Mouse (Mus musculus): Measurements from ENCODE around the gene Spns3. TPM values are rescaled to one million over a fixed set of nuclear protein-coding genes. Genes with fewer than 3 reads are reported as not detected.
A peak's percentile ranks its signal among the peaks of the same experiment; 100 is the strongest.

Gene Spns3
- polyA plus RNA-seq, 1 experiment from 2014 or later: 0.35 TPM

DNA sequence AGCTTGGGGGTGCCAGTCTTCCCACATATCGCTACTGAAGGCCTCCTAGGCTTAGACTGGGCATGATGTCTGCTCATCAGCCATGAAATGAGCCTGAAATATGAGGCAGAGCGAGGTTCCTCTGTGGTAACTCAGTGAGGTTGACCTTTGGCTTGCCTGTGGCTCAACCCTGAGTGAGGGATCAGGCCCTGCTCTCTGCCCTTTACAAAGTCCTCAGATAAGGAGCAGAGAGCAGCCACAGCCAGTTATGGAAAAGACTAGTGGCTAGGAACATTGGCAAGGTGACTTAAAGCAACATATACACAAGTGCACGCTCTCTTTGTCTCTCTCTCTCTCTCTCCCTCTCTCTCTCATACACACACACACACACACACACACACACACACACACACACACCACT lies 75.4 kb downstream of the Spns3 start:
- H3K27ac ChIP-seq: no peak overlapping the region
- no peaks in the 10 kb centered on the region for H3K36me3 ChIP-seq
- H3K4me1 ChIP-seq: peaks cover 48% of the 10 kb centered on the region
- H3K27me3 ChIP-seq: no peaks in the 10 kb centered on the region
- whole genome bisulfite sequencing: 55% methylated on average over 3 of the region's 3 CpGs
- no peak overlapping the region for H3K9ac ChIP-seq
- ATAC-seq (replicated peaks; ENCODE audit: low FRiP score): no peak
- H3K9me3 ChIP-seq (replicated peaks): no peaks in the 10 kb centered on the region
- no peak overlapping the region for H3K4me2 ChIP-seq
- no peak overlapping the region for H3K4me3 ChIP-seq (replicated peaks)

DNA sequence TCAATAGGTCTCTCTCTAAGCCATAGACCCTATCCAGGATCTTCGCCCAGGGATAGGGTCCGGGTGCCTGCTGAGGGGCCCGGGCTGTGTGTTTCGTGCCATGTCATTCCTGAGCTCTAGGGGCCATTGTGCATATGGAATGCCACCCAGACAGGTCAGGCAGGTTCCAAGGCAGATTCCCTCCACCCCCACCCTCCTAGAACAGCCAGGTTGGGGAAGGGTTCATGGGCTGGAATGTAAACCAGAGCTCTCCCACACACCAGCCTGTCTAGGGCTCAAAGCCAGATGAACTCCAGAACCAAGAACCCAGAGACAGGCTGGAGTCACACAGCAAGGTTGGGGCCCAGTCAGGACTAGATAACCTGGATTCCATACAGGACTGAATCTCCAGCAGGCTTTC lies 76.8 kb downstream of the Spns3 start:
- H3K4me3 ChIP-seq (replicated peaks): no peak overlapping the region
- 74% methylated on average over 4 of the region's 4 CpGs for WGBS
- ATAC-seq (replicated peaks; ENCODE audit: low FRiP score): 0 out of 2 replicates have a peak, but pooled peaks have one; percentile 33
- H3K4me2 ChIP-seq: no peak overlapping the region
- H3K4me1 ChIP-seq: peaks cover 58% of the 10 kb centered on the region
- no peaks in the 10 kb centered on the region for H3K27me3 ChIP-seq
- peak overlapping the region; percentile 61 for H3K27ac ChIP-seq
- H3K9me3 ChIP-seq (replicated peaks): no peaks in the 10 kb centered on the region
- H3K9ac ChIP-seq: no peak overlapping the region
- H3K36me3 ChIP-seq: no peaks in the 10 kb centered on the region

DNA sequence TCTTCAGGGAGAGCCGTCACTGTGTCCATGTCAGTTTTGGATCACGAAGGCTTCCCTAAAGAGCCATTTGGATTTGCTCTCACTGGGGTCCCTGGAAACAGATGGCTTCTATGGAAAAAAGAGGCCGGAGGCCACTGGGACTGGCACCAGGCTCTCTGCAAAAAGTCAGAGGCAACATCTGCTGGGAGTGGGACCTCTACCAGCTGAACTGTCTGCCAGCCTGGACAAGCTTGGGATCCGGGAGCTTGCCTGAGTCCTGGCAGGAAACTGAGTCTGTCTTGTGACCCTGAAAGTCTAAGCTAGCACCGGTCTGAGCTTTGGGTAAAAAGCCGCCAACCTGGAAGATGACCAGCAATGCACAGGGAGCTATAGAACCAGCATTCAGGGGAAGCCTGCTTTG lies 78.9 kb downstream of the Spns3 start:
- Histone ChIP-seq H3K9ac (no peak overlapping the region), H3K36me3 (no peaks in the 10 kb centered on the region), H3K4me2 (no peak overlapping the region), H3K4me3 (replicated peaks) (no peak overlapping the region), H3K27me3 (no peaks in the 10 kb centered on the region), H3K4me1 (peaks cover 59% of the 10 kb centered on the region), H3K9me3 (replicated peaks) (no peaks in the 10 kb centered on the region), H3K27ac (no peak overlapping the region)
- ATAC-seq (replicated peaks; ENCODE audit: low FRiP score): no peak
- 91% methylated on average over 6 of the region's 6 CpGs for WGBS

DNA sequence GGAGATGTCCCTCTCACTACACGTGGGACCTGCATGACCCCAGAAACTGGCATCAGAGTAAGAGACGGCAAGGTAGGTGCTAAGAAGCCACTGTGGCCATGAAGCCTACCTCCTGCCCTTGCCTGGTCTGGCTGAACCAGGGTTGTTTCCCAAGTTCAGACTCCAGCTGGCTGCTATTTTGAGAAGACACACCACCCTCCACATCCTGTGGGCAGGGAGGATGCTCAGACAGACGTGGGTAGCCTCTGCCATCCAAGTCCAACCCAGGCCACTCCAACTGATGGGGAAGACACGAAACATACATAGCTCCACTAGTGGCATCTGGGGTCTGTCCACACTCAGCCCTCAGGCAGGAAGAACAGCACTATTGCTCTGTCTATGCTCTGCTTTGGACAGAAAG lies 80.3 kb downstream of the Spns3 start:
- 59% methylated on average over 4 of the region's 4 CpGs for WGBS
- no peak for ATAC-seq (replicated peaks; ENCODE audit: low FRiP score)
- Histone ChIP-seq H3K9me3 (replicated peaks) (no peaks in the 10 kb centered on the region), H3K9ac (no peak overlapping the region), H3K27me3 (no peaks in the 10 kb centered on the region), H3K4me2 (no peak overlapping the region), H3K36me3 (no peaks in the 10 kb centered on the region), H3K4me3 (replicated peaks) (no peak overlapping the region), H3K27ac (peak overlapping the region; percentile 81), H3K4me1 (peaks cover 71% of the 10 kb centered on the region)

DNA sequence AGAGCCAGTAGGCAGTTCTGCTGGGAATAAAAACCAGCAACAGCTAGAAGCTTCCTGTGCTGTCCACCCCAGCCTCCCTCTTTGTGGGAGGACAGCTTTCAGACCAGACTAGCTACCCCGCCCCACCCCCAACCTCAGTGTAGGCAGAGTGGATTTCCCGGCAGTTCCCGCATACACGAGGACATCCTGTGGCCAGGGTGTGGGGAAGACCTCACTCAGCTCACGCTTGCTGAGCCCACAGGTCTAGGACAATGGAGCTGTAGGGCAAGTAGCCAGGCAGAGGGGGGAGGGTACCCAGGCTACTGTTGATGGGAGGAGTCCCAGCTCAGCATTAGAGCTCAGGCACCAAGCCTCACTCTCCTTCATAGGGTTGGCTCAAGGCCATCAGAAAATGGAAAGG lies 81.1 kb downstream of the Spns3 start:
- Histone ChIP-seq H3K9ac (no peak overlapping the region), H3K4me3 (replicated peaks) (no peak overlapping the region), H3K36me3 (no peaks in the 10 kb centered on the region), H3K27ac (peak overlapping the region; percentile 81), H3K9me3 (replicated peaks) (no peaks in the 10 kb centered on the region), H3K4me2 (no peak overlapping the region), H3K27me3 (no peaks in the 10 kb centered on the region), H3K4me1 (peaks cover 75% of the 10 kb centered on the region)
- WGBS: 18% methylated on average over 5 of the region's 5 CpGs
- ATAC-seq (replicated peaks; ENCODE audit: low FRiP score): peak; percentile 64

DNA sequence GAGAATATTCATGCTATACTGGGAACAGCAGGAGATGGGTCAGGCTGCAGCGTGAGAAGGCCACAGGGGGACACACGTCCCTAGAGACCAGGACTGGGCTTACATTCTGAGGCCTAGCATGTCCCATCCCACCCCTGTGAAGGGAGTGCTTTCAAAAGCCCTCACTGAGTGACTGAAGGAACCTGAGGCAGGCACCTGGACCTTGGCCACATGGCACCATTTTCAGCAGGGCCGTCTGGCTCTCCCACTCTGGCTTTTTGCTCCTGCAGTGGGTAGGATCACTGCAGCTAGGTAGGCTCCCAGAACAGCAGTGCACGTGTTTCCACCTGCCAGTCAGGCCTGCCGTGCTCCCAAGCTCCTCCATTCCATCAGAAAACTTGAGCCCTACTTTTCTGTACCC lies 81.8 kb downstream of the Spns3 start:
- Histone ChIP-seq H3K4me1 (peaks cover 71% of the 10 kb centered on the region), H3K4me3 (replicated peaks) (no peak overlapping the region), H3K27me3 (no peaks in the 10 kb centered on the region), H3K9me3 (replicated peaks) (no peaks in the 10 kb centered on the region), H3K4me2 (no peak overlapping the region), H3K36me3 (no peaks in the 10 kb centered on the region), H3K9ac (no peak overlapping the region), H3K27ac (peak overlapping the region; percentile 81)
- no peak for ATAC-seq (replicated peaks; ENCODE audit: low FRiP score)
- 73% methylated on average over 5 of the region's 5 CpGs for WGBS

DNA sequence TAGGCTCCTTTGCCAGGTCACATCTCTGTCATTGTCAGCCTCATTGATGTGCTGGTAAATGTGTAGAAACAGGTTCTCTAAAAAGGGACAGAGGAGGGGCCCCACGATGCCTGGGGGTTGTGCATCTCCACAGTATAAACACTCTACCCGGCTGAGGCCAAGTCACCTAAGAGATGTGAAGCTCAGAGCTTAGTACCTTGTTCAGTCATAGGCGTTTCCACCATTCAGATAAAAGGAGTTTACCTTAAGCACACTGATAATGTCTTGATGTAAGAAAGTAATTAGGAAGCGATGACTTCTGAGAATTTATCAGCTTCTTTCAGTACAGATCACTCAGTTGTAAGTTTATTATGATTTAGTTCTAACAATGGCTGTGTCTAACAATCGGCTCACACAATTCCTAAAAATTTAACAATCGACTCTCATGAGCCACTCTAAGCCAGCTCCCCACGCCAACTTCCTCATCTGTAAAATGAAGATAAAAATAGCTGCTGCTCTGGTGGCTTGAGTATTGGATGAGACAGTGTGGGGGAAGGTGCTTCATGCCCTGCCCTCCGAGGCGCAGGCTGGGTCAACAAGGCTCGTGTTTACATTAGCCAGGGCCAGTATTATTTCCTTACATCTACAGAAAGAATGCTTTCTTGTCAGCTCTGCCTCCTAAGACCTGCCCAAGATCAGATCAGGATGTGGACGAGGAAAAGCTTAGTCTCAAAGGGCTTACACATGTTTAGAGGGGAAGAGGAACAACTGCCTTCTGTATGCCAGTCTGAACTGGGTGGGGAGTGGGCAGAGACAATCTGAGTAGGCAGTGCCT lies 83.4 kb downstream of the Spns3 start:
- Histone ChIP-seq H3K4me1 (peaks cover 63% of the 10 kb centered on the region), H3K27me3 (no peaks in the 10 kb centered on the region), H3K4me3 (replicated peaks) (no peak overlapping the region), H3K9me3 (replicated peaks) (no peaks in the 10 kb centered on the region), H3K9ac (no peak overlapping the region), H3K4me2 (no peak overlapping the region), H3K36me3 (no peaks in the 10 kb centered on the region), H3K27ac (peak overlapping the region; percentile 64)
- ATAC-seq (replicated peaks; ENCODE audit: low FRiP score): no peak; the same call in 1 of the 2 replicates
- 26% methylated on average over 11 of the region's 11 CpGs for WGBS

DNA sequence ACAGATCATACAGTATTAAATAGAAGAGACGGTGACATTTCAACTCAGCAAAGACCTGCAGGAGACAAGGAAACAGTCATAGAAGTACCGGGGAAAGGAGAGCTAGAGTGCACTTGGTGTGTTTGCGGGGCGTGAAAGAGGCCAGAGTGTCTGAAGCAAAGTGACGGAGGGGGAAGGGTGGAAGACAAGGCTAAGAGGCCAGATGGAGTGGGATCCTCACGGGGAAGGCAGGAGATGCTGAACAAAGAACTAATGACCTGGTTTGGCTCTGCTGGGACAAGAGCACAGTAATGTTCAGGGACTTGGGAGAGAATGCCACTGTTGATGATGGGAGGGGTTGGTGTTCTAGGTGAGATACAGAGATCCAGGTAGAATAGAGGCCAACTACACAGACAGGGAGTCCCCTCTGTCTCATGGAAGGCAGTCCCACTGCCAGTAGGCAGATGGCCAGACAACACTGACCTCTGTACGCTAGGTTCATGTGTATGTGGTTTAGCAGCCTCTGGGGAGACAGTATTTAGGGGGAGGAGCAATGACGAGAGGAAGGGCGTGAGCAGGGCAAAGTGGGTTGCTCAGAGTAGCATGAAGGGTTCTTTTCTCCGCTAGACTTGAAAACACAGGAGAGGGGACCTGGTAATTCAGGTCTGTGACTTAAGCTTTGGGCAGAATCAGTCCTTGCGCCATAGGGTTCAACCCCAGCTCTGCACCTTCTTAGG lies 84.2 kb downstream of the Spns3 start:
- Histone ChIP-seq H3K4me3 (replicated peaks) (no peak overlapping the region), H3K4me2 (no peak overlapping the region), H3K9ac (no peak overlapping the region), H3K36me3 (no peaks in the 10 kb centered on the region), H3K9me3 (replicated peaks) (no peaks in the 10 kb centered on the region), H3K27ac (peak overlapping the region; percentile 64), H3K27me3 (no peaks in the 10 kb centered on the region), H3K4me1 (peaks cover 61% of the 10 kb centered on the region)
- 45% methylated on average over 11 of the region's 11 CpGs for WGBS
- ATAC-seq (replicated peaks; ENCODE audit: low FRiP score): no peak

DNA sequence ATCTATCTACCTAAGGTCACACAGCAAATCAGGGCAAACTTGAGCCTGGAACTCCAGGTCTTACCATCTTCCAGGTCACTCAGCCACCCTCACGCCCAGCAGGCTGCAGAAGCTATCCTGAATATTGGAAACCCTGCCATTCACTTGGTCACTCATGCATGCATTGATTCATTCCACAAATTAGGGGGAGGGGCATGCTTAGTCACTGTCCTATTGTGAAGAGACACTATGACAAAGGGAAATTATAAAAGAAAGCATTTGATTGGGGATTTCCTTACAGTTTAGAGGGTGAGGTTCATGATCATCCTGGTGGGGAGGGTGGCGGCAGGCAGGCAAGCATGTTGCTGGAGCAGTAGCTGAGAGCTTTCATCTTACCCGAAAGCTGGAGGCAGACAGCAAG lies 85.5 kb downstream of the Spns3 start:
- no peaks in the 10 kb centered on the region for H3K9me3 ChIP-seq (replicated peaks)
- 65% methylated on average over 3 of the region's 3 CpGs for WGBS
- H3K27me3 ChIP-seq: no peaks in the 10 kb centered on the region
- no peak overlapping the region for H3K4me3 ChIP-seq (replicated peaks)
- H3K36me3 ChIP-seq: no peaks in the 10 kb centered on the region
- ATAC-seq (replicated peaks; ENCODE audit: low FRiP score): no peak
- peaks cover 53% of the 10 kb centered on the region for H3K4me1 ChIP-seq
- H3K9ac ChIP-seq: no peak overlapping the region
- H3K27ac ChIP-seq: no peak overlapping the region
- no peak overlapping the region for H3K4me2 ChIP-seq

DNA sequence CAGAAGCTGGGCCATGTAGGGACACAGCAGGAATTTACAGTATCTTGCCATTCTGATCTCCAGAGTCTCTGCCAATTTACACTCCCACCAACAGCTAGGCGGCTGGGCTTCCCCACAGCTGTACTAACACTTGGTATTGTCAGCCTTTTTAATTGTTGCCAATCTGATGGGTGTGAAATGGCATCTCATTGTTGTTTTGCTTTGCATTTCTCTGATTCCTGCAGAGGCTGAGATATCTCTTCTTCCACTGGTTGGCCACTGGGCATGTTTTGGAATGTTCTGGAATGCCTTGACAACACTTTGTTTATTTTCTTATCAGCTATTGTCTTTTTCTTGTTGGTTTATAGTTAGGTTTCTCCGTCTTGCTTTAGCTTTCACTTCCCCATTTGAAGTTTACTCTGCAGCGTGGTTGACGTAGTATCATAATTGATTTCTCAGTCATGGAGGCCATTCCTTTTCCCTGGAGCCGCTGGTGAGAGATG lies 88.8 kb downstream of the Spns3 start:
- Histone ChIP-seq H3K36me3 (no peaks in the 10 kb centered on the region), H3K4me2 (no peak overlapping the region), H3K27me3 (no peaks in the 10 kb centered on the region), H3K4me1 (peaks cover 32% of the 10 kb centered on the region), H3K4me3 (replicated peaks) (no peak overlapping the region), H3K27ac (no peak overlapping the region), H3K9me3 (replicated peaks) (no peaks in the 10 kb centered on the region), H3K9ac (no peak overlapping the region)
- WGBS: 60% methylated on average over 5 of the region's 5 CpGs
- ATAC-seq (replicated peaks; ENCODE audit: low FRiP score): no peak

DNA sequence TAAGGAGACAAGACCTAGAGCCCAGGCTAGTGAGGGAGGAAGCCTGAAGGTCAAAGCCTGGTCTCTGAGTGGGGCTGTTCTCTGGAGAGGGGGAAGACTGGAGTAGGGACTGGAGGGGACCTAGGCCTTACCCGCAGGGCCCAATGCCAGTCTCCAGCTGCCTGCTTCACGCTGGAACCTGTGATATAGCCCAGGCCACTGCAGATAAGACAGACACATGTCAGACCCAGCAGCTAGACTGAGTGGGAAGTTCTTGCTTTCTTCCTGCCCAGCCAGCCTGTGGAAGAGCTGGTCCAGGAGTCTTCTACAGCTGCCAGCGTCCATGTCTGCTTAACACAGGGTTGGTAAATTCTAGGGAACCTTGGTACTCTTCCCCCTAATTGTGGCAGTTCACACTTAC lies 91.8 kb downstream of the Spns3 start:
- Histone ChIP-seq H3K36me3 (no peaks in the 10 kb centered on the region), H3K4me3 (replicated peaks) (no peak overlapping the region), H3K4me1 (peaks cover 18% of the 10 kb centered on the region), H3K27me3 (no peaks in the 10 kb centered on the region), H3K9me3 (replicated peaks) (no peaks in the 10 kb centered on the region), H3K9ac (no peak overlapping the region), H3K27ac (peak overlapping the region; percentile 68), H3K4me2 (no peak overlapping the region)
- 66% methylated on average over 3 of the region's 3 CpGs for WGBS
- ATAC-seq (replicated peaks; ENCODE audit: low FRiP score): no peak

DNA sequence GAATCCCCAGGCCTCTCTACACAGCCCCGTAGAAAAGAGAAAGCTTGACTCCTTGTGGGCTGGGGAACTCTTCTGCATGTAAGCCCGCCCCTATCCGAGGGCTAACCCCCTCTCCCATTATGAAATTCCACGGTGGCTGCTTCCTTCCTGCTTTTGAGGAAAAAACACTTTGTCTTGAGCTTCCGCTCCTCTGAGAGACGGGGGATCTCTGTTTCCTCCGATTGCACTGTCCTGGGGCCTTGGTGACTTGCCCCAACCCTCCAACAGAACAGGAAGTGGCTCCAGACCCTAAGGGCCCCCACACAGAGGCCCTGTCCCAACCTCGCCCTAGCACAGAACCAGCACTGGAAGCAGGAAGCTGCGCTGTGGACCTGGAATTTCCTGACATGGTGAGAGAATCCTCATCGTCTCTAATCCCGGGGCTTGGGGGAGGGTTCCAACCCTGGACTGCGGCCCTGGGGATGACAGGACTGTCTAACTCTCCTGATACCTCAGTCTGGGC lies 92.3 kb downstream of the Spns3 start:
- peaks cover 20% of the 10 kb centered on the region for H3K4me1 ChIP-seq
- no peaks in the 10 kb centered on the region for H3K27me3 ChIP-seq
- WGBS: 60% methylated on average over 12 of the region's 12 CpGs
- H3K36me3 ChIP-seq: peaks cover 2% of the 10 kb centered on the region; the same call in 1 of the 2 replicates
- peak; percentile 63 for ATAC-seq (replicated peaks; ENCODE audit: low FRiP score)
- no peak overlapping the region for H3K4me3 ChIP-seq (replicated peaks)
- H3K9me3 ChIP-seq (replicated peaks): no peaks in the 10 kb centered on the region
- H3K4me2 ChIP-seq: no peak overlapping the region
- H3K9ac ChIP-seq: no peak overlapping the region
- H3K27ac ChIP-seq: peak overlapping the region; percentile 68; the same call in 1 of the 2 replicates

Data from kidney, embryonic 15.5 days (tissue).